9 mouse cellular contexts compared by ENCODE assay signal in genomic region chr13:64150121-64150520, GRCm38 (mm10). TPM values are rescaled to one million over a fixed set of nuclear protein-coding genes. Genes with fewer than 3 reads are reported as not detected.
DNase-seq lines count a peak whose midpoint lies in the region; ATAC-seq lines count a peak whose summit lies in the region.
"Had no signal": no experiment of that assay in that cellular context is flagged by ENCODE, and none has a peak within 500 bp of the region (broad histone marks: within the 10 kb centered on the region; RNA-seq: fewer than 3 reads in every experiment).

No protein-coding gene starts in this region.

- peak overlapping the region; percentile 100 for H3K4me3 ChIP-seq in erythroblast, embryonic 14.5 days (replicated peaks)
- H3K4me3 ChIP-seq in lung, embryonic 15.5 days = no peak overlapping the region
- H3K4me3 ChIP-seq in liver, embryonic 12.5 days = peak overlapping the region; percentile 24
- H3K4me3 ChIP-seq: embryonic facial prominence, embryonic 12.5 days had no signal

- peaks cover 55% of the 10 kb centered on the region for H3K36me3 ChIP-seq in erythroblast, embryonic 14.5 days (ENCODE audit: control insufficient read depth)
- H3K36me3 ChIP-seq in lung, embryonic 15.5 days = no peaks in the 10 kb centered on the region
- peaks cover 25% of the 10 kb centered on the region for H3K36me3 ChIP-seq in liver, embryonic 12.5 days
- H3K36me3 ChIP-seq: embryonic facial prominence, embryonic 12.5 days had no signal

- H3K27me3 ChIP-seq in erythroblast, embryonic 14.5 days (ENCODE audit: control insufficient read depth) = peaks cover 4% of the 10 kb centered on the region
- H3K27me3 ChIP-seq in lung, embryonic 15.5 days = no peaks in the 10 kb centered on the region
- H3K27me3 ChIP-seq in liver, embryonic 12.5 days (replicated peaks) = 0 out of 2 replicates have a peak, but pooled peaks cover under 1% of the 10 kb centered on the region
- H3K27me3 ChIP-seq: embryonic facial prominence, embryonic 12.5 days had no signal

- no peak overlapping the region for H3K9ac ChIP-seq in lung, embryonic 15.5 days
- peak overlapping the region; percentile 99; the same call in 1 of the 2 replicates for H3K9ac ChIP-seq in liver, embryonic 12.5 days

- WGBS in lung, embryonic 15.5 days = 47% methylated on average over 5 of the region's 5 CpGs
- 60% methylated on average over 5 of the region's 5 CpGs for WGBS in liver, embryonic 12.5 days (ENCODE audit: insufficient replicate concordance)

- no peak for ATAC-seq in erythroblast, adult 5-6 weeks (replicated peaks; ENCODE audit: low FRiP score, poor library complexity, severe bottlenecking)
- ATAC-seq in lung, embryonic 15.5 days (ENCODE audit: borderline replicate concordance, extremely low read depth, low FRiP score, low TSS enrichment) = no peak
- ATAC-seq in liver, embryonic 12.5 days = no peak

- H3K9me3 ChIP-seq in erythroblast, embryonic 14.5 days (ENCODE audit: control insufficient read depth, low read length) = no peaks in the 10 kb centered on the region
- no peaks in the 10 kb centered on the region for H3K9me3 ChIP-seq in lung, embryonic 15.5 days
- no peaks in the 10 kb centered on the region for H3K9me3 ChIP-seq in liver, embryonic 12.5 days (replicated peaks)
- H3K9me3 ChIP-seq: embryonic facial prominence, embryonic 12.5 days had no signal

- H3K4me1 ChIP-seq in erythroblast, embryonic 14.5 days (ENCODE audit: control insufficient read depth) = peaks cover 57% of the 10 kb centered on the region
- peaks cover 35% of the 10 kb centered on the region for H3K4me1 ChIP-seq in lung, embryonic 15.5 days
- H3K4me1 ChIP-seq in liver, embryonic 12.5 days = peaks cover 55% of the 10 kb centered on the region

- no peak overlapping the region for H3K27ac ChIP-seq in lung, embryonic 15.5 days
- H3K27ac ChIP-seq in liver, embryonic 12.5 days = no peak overlapping the region
- H3K27ac ChIP-seq: embryonic facial prominence, embryonic 12.5 days had no signal

- DNase-seq in lung, postnatal 10 days = no peak
- DNase-seq in MN1 (ENCODE audit: low spot score) = peak; percentile 34
- DNase-seq in cerebellum, adult 8-10 months = no peak
- no peak for DNase-seq in gastrocnemius, postnatal 10 days

- H3K4me2 ChIP-seq in lung, embryonic 15.5 days = 0 out of 2 replicates have a peak overlapping the region, but pooled peaks have one; percentile 1
- H3K4me2 ChIP-seq in liver, embryonic 12.5 days = peak overlapping the region; percentile 87

RNA-seq across cellular contexts. Expression of gene Zfp367, which starts 2.9 kb away (rescaled TPM):
- 1.6 and 2.3 TPM in 2 replicates for polyA plus RNA-seq in erythroblast, embryonic 14.5 days (2012)
- total RNA-seq in erythroblast, adult 5-6 weeks (2015; ENCODE audit: low replicate concordance) = 25.0 and 29.7 TPM in 2 replicates
- 29.6 and 43.4 TPM in 2 replicates for total RNA-seq in erythroblast, adult 5-6 weeks (2017; ENCODE audit: low replicate concordance)
- polyA plus RNA-seq in lung, embryonic 15.5 days (2015; fragmentation: Nextera tagmentation; extraction: Ambion mirVana) = 27.4 and 28.1 TPM in 2 replicates
- polyA plus RNA-seq in liver, embryonic 12.5 days (2016; fragmentation: Nextera tagmentation; extraction: Ambion mirVana) = 26.1 and 27.2 TPM in 2 replicates
- total RNA-seq in gastrocnemius, postnatal 10 days (2021) = 10 to 100 TPM in 1 of 2 experiments, 1 to 10 TPM in 1; 9.8 to 12.5 TPM

RNA-seq across cellular contexts. Expression of gene Habp4, which starts 11.5 kb away (rescaled TPM):
- polyA plus RNA-seq in erythroblast, embryonic 14.5 days (2012) = 1.4 and 1.5 TPM in 2 replicates
- 4.0 TPM in 1 of 2 replicates, not detected in the other for total RNA-seq in erythroblast, adult 5-6 weeks (2015; ENCODE audit: low replicate concordance)
- 0.17 and 3.3 TPM in 2 replicates for total RNA-seq in erythroblast, adult 5-6 weeks (2017; ENCODE audit: low replicate concordance)
- 22.2 and 24.7 TPM in 2 replicates for polyA plus RNA-seq in lung, embryonic 15.5 days (2015; fragmentation: Nextera tagmentation; extraction: Ambion mirVana)
- polyA plus RNA-seq in liver, embryonic 12.5 days (2016; fragmentation: Nextera tagmentation; extraction: Ambion mirVana) = 14.0 TPM in 2 replicates
- 10 to 100 TPM; 22.9 to 25.5 TPM for total RNA-seq in gastrocnemius, postnatal 10 days (2021)

RNA-seq across cellular contexts. Expression of gene Slc35d2, which starts 21.0 kb away (rescaled TPM):
- polyA plus RNA-seq in erythroblast, embryonic 14.5 days (2012) = 0.18 and 0.41 TPM in 2 replicates
- 5.0 and 5.2 TPM in 2 replicates for total RNA-seq in erythroblast, adult 5-6 weeks (2015; ENCODE audit: low replicate concordance)
- total RNA-seq in erythroblast, adult 5-6 weeks (2017; ENCODE audit: low replicate concordance) = 1.7 and 4.0 TPM in 2 replicates
- 4.7 and 4.8 TPM in 2 replicates for polyA plus RNA-seq in lung, embryonic 15.5 days (2015; fragmentation: Nextera tagmentation; extraction: Ambion mirVana)
- polyA plus RNA-seq in liver, embryonic 12.5 days (2016; fragmentation: Nextera tagmentation; extraction: Ambion mirVana) = 3.0 and 3.6 TPM in 2 replicates
- 1 to 10 TPM; 1.3 to 1.8 TPM for total RNA-seq in gastrocnemius, postnatal 10 days (2021)
